ENCODE assay signal across 11 mouse cellular contexts in the genomic region with DNA sequence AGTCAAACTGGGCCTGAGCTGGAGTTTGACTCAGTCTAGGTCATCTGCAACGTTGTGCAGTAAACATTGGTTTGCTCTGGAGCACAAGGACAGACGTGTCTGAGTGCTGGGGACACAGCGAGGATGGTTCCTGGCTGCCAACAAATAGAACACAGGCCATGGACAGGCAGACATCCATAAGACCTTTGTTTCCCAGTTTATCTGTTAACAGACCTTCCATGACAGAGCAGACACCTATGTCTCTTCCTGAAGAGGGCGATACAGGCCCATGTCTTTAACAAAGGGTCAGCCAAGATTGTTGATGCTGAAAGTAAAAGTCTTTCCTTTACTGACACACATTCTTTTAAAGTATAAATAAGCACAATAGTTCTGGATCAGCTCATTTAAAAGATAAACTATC.
DNase-seq lines count a peak whose midpoint lies in the region; ATAC-seq and TF ChIP-seq lines count a peak whose summit lies in the region.
"Had no signal": no experiment of that assay in that cellular context is flagged by ENCODE, and none has a peak within 500 bp of the region (broad histone marks: within the 10 kb centered on the region; RNA-seq: fewer than 3 reads in every experiment).

No protein-coding gene starts in this region.

- intact Hi-C loops in heart, postnatal 25 days (cut with DNase I) = loop anchor here (5.0 to 10.0 kb wide), 3 partner anchors 283 to 703 kb away; no protein-coding TSS in a partner anchor
- intact Hi-C loops in gastrocnemius, postnatal 36 days (cut with DNase I) = loop anchor here (5.0 kb wide), 1 partner anchor 565 kb away; no protein-coding TSS in a partner anchor

- no peaks in the 10 kb centered on the region for H3K27me3 ChIP-seq in heart, postnatal 0 days (ENCODE audit: control insufficient read depth, insufficient read depth, low read length)
- H3K27me3 ChIP-seq in forebrain, embryonic 12.5 days = no peaks in the 10 kb centered on the region
- H3K27me3 ChIP-seq: heart, embryonic 13.5 days had no signal

- no peak overlapping the region for H3K9ac ChIP-seq in heart, postnatal 0 days (replicated peaks; ENCODE audit: low read depth, low read length)
- no peak overlapping the region for H3K9ac ChIP-seq in forebrain, embryonic 12.5 days
- H3K9ac ChIP-seq: heart, embryonic 13.5 days had no signal

- 45% methylated on average over 4 of the region's 4 CpGs for WGBS in heart, postnatal 0 days
- 57% methylated on average over 4 of the region's 4 CpGs for WGBS in forebrain, embryonic 12.5 days

- TF ChIP-seq CTCF in heart, postnatal 0 days (IDR thresholded peaks at IDR 0.05; ENCODE audit: low read depth) = peak; percentile 49

- H3K9me3 ChIP-seq in heart, postnatal 0 days (replicated peaks; ENCODE audit: control insufficient read depth, low read length) = no peaks in the 10 kb centered on the region
- H3K9me3 ChIP-seq in forebrain, embryonic 12.5 days = no peaks in the 10 kb centered on the region
- H3K9me3 ChIP-seq: heart, embryonic 13.5 days had no signal

- no peak overlapping the region for H3K4me3 ChIP-seq in heart, postnatal 0 days (ENCODE audit: low read depth, low read length)
- H3K4me3 ChIP-seq in forebrain, embryonic 12.5 days (replicated peaks) = no peak overlapping the region
- H3K4me3 ChIP-seq: heart, embryonic 13.5 days had no signal

- H3K36me3 ChIP-seq in heart, postnatal 0 days (replicated peaks; ENCODE audit: control insufficient read depth, insufficient read depth, low read length) = no peaks in the 10 kb centered on the region
- peaks cover under 1% of the 10 kb centered on the region; the same call in 1 of the 2 replicates for H3K36me3 ChIP-seq in forebrain, embryonic 12.5 days (replicated peaks)

- H3K27ac ChIP-seq in heart, postnatal 0 days (ENCODE audit: low read depth) = no peak overlapping the region
- no peak overlapping the region for H3K27ac ChIP-seq in forebrain, embryonic 12.5 days
- H3K27ac ChIP-seq: heart, embryonic 13.5 days had no signal

- no peak overlapping the region for H3K4me2 ChIP-seq in heart, postnatal 0 days (ENCODE audit: low read depth, low read length)
- H3K4me2 ChIP-seq in forebrain, embryonic 12.5 days = no peak overlapping the region
- H3K4me2 ChIP-seq: heart, embryonic 13.5 days; liver, embryonic 11.5 days had no signal

- ATAC-seq in heart, postnatal 0 days (ENCODE audit: insufficient read depth, low read depth) = no peak
- ATAC-seq in forebrain, embryonic 12.5 days (ENCODE audit: low FRiP score) = no peak

- no peak for TF ChIP-seq EP300 in heart, postnatal 0 days (IDR thresholded peaks at IDR 0.05; ENCODE audit: low read depth)

- no peak for DNase-seq in heart, postnatal 0 days (ENCODE audit: low spot score)
- no peak for DNase-seq in heart, postnatal 25 days (ENCODE audit: low spot score)
- peak; percentile 15 for DNase-seq in thymus, postnatal 14 days
- DNase-seq in thymus, adult 18-20 months = no peak
- peak; percentile 27 to 65 for DNase-seq in cerebellum, postnatal 25 days
- DNase-seq in layer of hippocampus, adult 9-10 months (ENCODE audit: low spot score) = no peak
- no peak for DNase-seq in gastrocnemius, postnatal 36 days
- DNase-seq: adrenal gland, postnatal 36 days had no signal

- H3K4me1 ChIP-seq in heart, postnatal 0 days (ENCODE audit: control insufficient read depth, insufficient read depth) = no peaks in the 10 kb centered on the region
- H3K4me1 ChIP-seq in forebrain, embryonic 12.5 days = no peaks in the 10 kb centered on the region

Comparison
In these comparisons a context has a peak if more than half of its experiments do, and no peak if none do; other contexts are left out.
1. DNase-seq: peak in thymus, postnatal 14 days (single experiment) and cerebellum, postnatal 25 days (2 of 2); none in heart, postnatal 0 days (single experiment), heart, postnatal 25 days (single experiment), thymus, adult 18-20 months (0 of 2), layer of hippocampus, adult 9-10 months (single experiment) and gastrocnemius, postnatal 36 days (0 of 2).